Mouse (Mus musculus): ENCODE data around the gene Pdlim1.
A peak's percentile ranks its signal among the peaks of the same experiment; 100 is the strongest.

Pdlim1 gene

GRCm38 (mm10) chr19:40288415-40288814 is 16.8 kb upstream of the Pdlim1 start:
- no peak for DNase-seq (ENCODE audit: extremely low read depth, insufficient read length, low spot score)

GRCm38 (mm10) chr19:40284704-40285103 is 13.1 kb upstream of the Pdlim1 start:
- DNase-seq (ENCODE audit: extremely low read depth, insufficient read length, low spot score): no peak

GRCm38 (mm10) chr19:40283415-40283814 is 11.8 kb upstream of the Pdlim1 start:
- no peak for DNase-seq (ENCODE audit: extremely low read depth, insufficient read length, low spot score)

- DNase-seq (ENCODE audit: extremely low read depth, insufficient read length, low spot score): no peak
Observed at GRCm38 (mm10) chr19:40278372-40279023, 6.9 kb upstream of the Pdlim1 start.

- DNase-seq (ENCODE audit: extremely low read depth, insufficient read length, low spot score): no peak
Observed at GRCm38 (mm10) chr19:40277494-40277893, 5.9 kb upstream of the Pdlim1 start.

- no peak for DNase-seq (ENCODE audit: extremely low read depth, insufficient read length, low spot score)
Observed at GRCm38 (mm10) chr19:40275401-40276188, 4.0 kb upstream of the Pdlim1 start.

- DNase-seq (ENCODE audit: extremely low read depth, insufficient read length, low spot score): no peak
Observed at GRCm38 (mm10) chr19:40272674-40273073, 1.0 kb upstream of the Pdlim1 start.

GRCm38 (mm10) chr19:40270351-40271307 is 1.0 kb downstream of the Pdlim1 start:
- peak; percentile 23 for DNase-seq (ENCODE audit: extremely low read depth, insufficient read length, low spot score)

- DNase-seq (ENCODE audit: extremely low read depth, insufficient read length, low spot score): no peak
Observed at GRCm38 (mm10) chr19:40269526-40269925, 2.1 kb downstream of the Pdlim1 start.

GRCm38 (mm10) chr19:40268493-40268892 is 3.1 kb downstream of the Pdlim1 start:
- no peak for DNase-seq (ENCODE audit: extremely low read depth, insufficient read length, low spot score)

GRCm38 (mm10) chr19:40267380-40267779 is 4.3 kb downstream of the Pdlim1 start:
- no peak for DNase-seq (ENCODE audit: extremely low read depth, insufficient read length, low spot score)

- DNase-seq (ENCODE audit: extremely low read depth, insufficient read length, low spot score): no peak
Observed at GRCm38 (mm10) chr19:40259485-40259884, 12.2 kb downstream of the Pdlim1 start.

- peak; percentile 34 for DNase-seq (ENCODE audit: extremely low read depth, insufficient read length, low spot score)
Observed at GRCm38 (mm10) chr19:40257396-40257795, 14.2 kb downstream of the Pdlim1 start.

- peak; percentile 26 for DNase-seq (ENCODE audit: extremely low read depth, insufficient read length, low spot score)
Observed at GRCm38 (mm10) chr19:40256376-40257050, 15.1 kb downstream of the Pdlim1 start.

GRCm38 (mm10) chr19:40255561-40255960 is 16.1 kb downstream of the Pdlim1 start:
- no peak for DNase-seq (ENCODE audit: extremely low read depth, insufficient read length, low spot score)

GRCm38 (mm10) chr19:40254741-40255140 is 16.9 kb downstream of the Pdlim1 start:
- no peak for DNase-seq (ENCODE audit: extremely low read depth, insufficient read length, low spot score)

GRCm38 (mm10) chr19:40253768-40254167 is 17.9 kb downstream of the Pdlim1 start:
- DNase-seq (ENCODE audit: extremely low read depth, insufficient read length, low spot score): peak; percentile 48

- no peak for DNase-seq (ENCODE audit: extremely low read depth, insufficient read length, low spot score)
Observed at GRCm38 (mm10) chr19:40251115-40251514, 20.5 kb downstream of the Pdlim1 start.

- no peak for DNase-seq (ENCODE audit: extremely low read depth, insufficient read length, low spot score)
Observed at GRCm38 (mm10) chr19:40249352-40249751, 22.3 kb downstream of the Pdlim1 start.

GRCm38 (mm10) chr19:40248476-40248875 is 23.2 kb downstream of the Pdlim1 start:
- no peak for DNase-seq (ENCODE audit: extremely low read depth, insufficient read length, low spot score)
